Mouse (Mus musculus): ENCODE data around the gene Prkg1.

GRCm38 (mm10) chr19:31765451-31765850 lies 618 bp upstream of the Prkg1 start:
- TF ChIP-seq CTCF (IDR thresholded peaks at IDR 0.05; ENCODE audit: borderline replicate concordance, insufficient read depth, low read depth, low read length): no peak
- no peak for TF ChIP-seq POLR2A (IDR thresholded peaks at IDR 0.05; ENCODE audit: borderline replicate concordance, insufficient read depth, low read length)

Measured in cerebellum, adult 2 months (tissue).